In genomic region chr4:41513309-41513708, GRCm38 (mm10) we compare ENCODE assay signal across 22 mouse cellular contexts. TPM values are rescaled to one million over a fixed set of nuclear protein-coding genes. Genes with fewer than 3 reads are reported as not detected.
DNase-seq lines count a peak whose midpoint lies in the region; ATAC-seq lines count a peak whose summit lies in the region.
"Had no signal": no experiment of that assay in that cellular context is flagged by ENCODE, and none has a peak within 500 bp of the region (broad histone marks: within the 10 kb centered on the region; RNA-seq: fewer than 3 reads in every experiment).

No protein-coding gene starts in this region.

- peaks cover 13% of the 10 kb centered on the region; the same call in 1 of the 2 replicates for H3K4me1 ChIP-seq in hindbrain, embryonic 10.5 days (replicated peaks)
- peaks cover 3% of the 10 kb centered on the region; the same call in 1 of the 2 replicates for H3K4me1 ChIP-seq in hindbrain, embryonic 12.5 days
- H3K4me1 ChIP-seq in embryonic facial prominence, embryonic 12.5 days = peaks cover 7% of the 10 kb centered on the region
- H3K4me1 ChIP-seq in hindbrain, embryonic 14.5 days (replicated peaks; ENCODE audit: control insufficient read depth, insufficient read depth, low read length) = 0 out of 2 replicates have a peak, but pooled peaks cover 11% of the 10 kb centered on the region
- H3K4me1 ChIP-seq in midbrain, embryonic 16.5 days (ENCODE audit: control insufficient read depth, insufficient read depth, low read length) = peaks cover 10% of the 10 kb centered on the region
- H3K4me1 ChIP-seq: liver, embryonic 13.5 days had no signal

- peaks cover 33% of the 10 kb centered on the region for H3K27me3 ChIP-seq in hindbrain, embryonic 10.5 days (ENCODE audit: insufficient read depth, poor library complexity, severe bottlenecking)
- peaks cover 11% of the 10 kb centered on the region; the same call in 1 of the 2 replicates for H3K27me3 ChIP-seq in hindbrain, embryonic 12.5 days
- peaks cover 2% of the 10 kb centered on the region; the same call in 1 of the 2 replicates for H3K27me3 ChIP-seq in embryonic facial prominence, embryonic 12.5 days
- H3K27me3 ChIP-seq in hindbrain, embryonic 14.5 days (ENCODE audit: control insufficient read depth, insufficient read depth, low read length) = no peaks in the 10 kb centered on the region
- no peaks in the 10 kb centered on the region for H3K27me3 ChIP-seq in midbrain, embryonic 16.5 days (ENCODE audit: control insufficient read depth, insufficient read depth, low read depth, low read length)

- no peak overlapping the region for H3K4me2 ChIP-seq in hindbrain, embryonic 12.5 days (replicated peaks)
- peak overlapping the region; percentile 9; the same call in 1 of the 2 replicates for H3K4me2 ChIP-seq in embryonic facial prominence, embryonic 12.5 days (replicated peaks)
- H3K4me2 ChIP-seq in hindbrain, embryonic 14.5 days (replicated peaks) = no peak overlapping the region
- H3K4me2 ChIP-seq in midbrain, embryonic 16.5 days (ENCODE audit: low read length) = peak overlapping the region; percentile 19; the same call in 1 of the 2 replicates
- H3K4me2 ChIP-seq: liver, embryonic 13.5 days; midbrain, embryonic 12.5 days had no signal

- peaks cover 6% of the 10 kb centered on the region; the same call in 1 of the 2 replicates for H3K36me3 ChIP-seq in hindbrain, embryonic 10.5 days
- H3K36me3 ChIP-seq in hindbrain, embryonic 12.5 days = peaks cover 4% of the 10 kb centered on the region; the same call in 1 of the 2 replicates
- no peaks in the 10 kb centered on the region for H3K36me3 ChIP-seq in embryonic facial prominence, embryonic 12.5 days
- H3K36me3 ChIP-seq in hindbrain, embryonic 14.5 days (replicated peaks; ENCODE audit: control insufficient read depth, insufficient read depth) = peaks cover under 1% of the 10 kb centered on the region; the same call in 1 of the 2 replicates
- no peaks in the 10 kb centered on the region; the same call in 1 of the 2 replicates for H3K36me3 ChIP-seq in midbrain, embryonic 16.5 days (ENCODE audit: control insufficient read depth, insufficient read depth, low read length)
- H3K36me3 ChIP-seq: liver, embryonic 13.5 days; midbrain, embryonic 12.5 days had no signal

- WGBS in hindbrain, embryonic 10.5 days = 47% methylated on average over 4 of the region's 4 CpGs
- 41% methylated on average over 4 of the region's 4 CpGs for WGBS in hindbrain, embryonic 12.5 days
- 20% methylated on average over 4 of the region's 4 CpGs for WGBS in embryonic facial prominence, embryonic 12.5 days
- 29% methylated on average over 4 of the region's 4 CpGs for whole genome bisulfite sequencing in hindbrain, embryonic 14.5 days
- 16% methylated on average over 4 of the region's 4 CpGs for WGBS in midbrain, embryonic 16.5 days

- H3K9me3 ChIP-seq in hindbrain, embryonic 10.5 days = no peaks in the 10 kb centered on the region
- H3K9me3 ChIP-seq in hindbrain, embryonic 12.5 days (replicated peaks) = no peaks in the 10 kb centered on the region
- no peaks in the 10 kb centered on the region for H3K9me3 ChIP-seq in embryonic facial prominence, embryonic 12.5 days
- H3K9me3 ChIP-seq in hindbrain, embryonic 14.5 days (ENCODE audit: control insufficient read depth, low read length) = no peaks in the 10 kb centered on the region
- no peaks in the 10 kb centered on the region for H3K9me3 ChIP-seq in midbrain, embryonic 16.5 days (replicated peaks; ENCODE audit: control insufficient read depth, low read length, poor library complexity, severe bottlenecking)
- H3K9me3 ChIP-seq: liver, embryonic 13.5 days; midbrain, embryonic 12.5 days had no signal

- no peak overlapping the region for H3K4me3 ChIP-seq in hindbrain, embryonic 10.5 days
- no peak overlapping the region for H3K4me3 ChIP-seq in hindbrain, embryonic 12.5 days
- H3K4me3 ChIP-seq in embryonic facial prominence, embryonic 12.5 days = no peak overlapping the region
- no peak overlapping the region for H3K4me3 ChIP-seq in hindbrain, embryonic 14.5 days (replicated peaks; ENCODE audit: low read length)
- H3K4me3 ChIP-seq in midbrain, embryonic 16.5 days (ENCODE audit: low read depth, low read length) = no peak overlapping the region
- H3K4me3 ChIP-seq: left cerebral cortex, adult 2 months; liver, embryonic 13.5 days; midbrain, embryonic 12.5 days had no signal

- no peak overlapping the region for H3K9ac ChIP-seq in hindbrain, embryonic 12.5 days
- H3K9ac ChIP-seq in embryonic facial prominence, embryonic 12.5 days = no peak overlapping the region
- H3K9ac ChIP-seq in hindbrain, embryonic 14.5 days = no peak overlapping the region
- H3K9ac ChIP-seq in midbrain, embryonic 16.5 days (ENCODE audit: low read depth, low read length) = 0 out of 2 replicates have a peak overlapping the region, but pooled peaks have one; percentile 48
- H3K9ac ChIP-seq: liver, embryonic 13.5 days; midbrain, embryonic 12.5 days had no signal

- no peak for ATAC-seq in hindbrain, embryonic 12.5 days (ENCODE audit: low FRiP score)
- ATAC-seq in embryonic facial prominence, embryonic 12.5 days (ENCODE audit: insufficient number of reproducible peaks, insufficient read depth, low FRiP score, low TSS enrichment) = no peak
- ATAC-seq in hindbrain, embryonic 14.5 days (ENCODE audit: low FRiP score) = peak; percentile 46; the same call in 1 of the 2 replicates
- no peak for ATAC-seq in midbrain, embryonic 16.5 days

- 0 out of 2 replicates have a peak overlapping the region, but pooled peaks have one; percentile 53 for H3K27ac ChIP-seq in hindbrain, embryonic 10.5 days
- H3K27ac ChIP-seq in hindbrain, embryonic 12.5 days = no peak overlapping the region; the same call in none of the 2 replicates
- peak overlapping the region; percentile 77; the same call in 1 of the 2 replicates for H3K27ac ChIP-seq in embryonic facial prominence, embryonic 12.5 days
- H3K27ac ChIP-seq in hindbrain, embryonic 14.5 days = no peak overlapping the region
- peak overlapping the region; percentile 52; the same call in 1 of the 2 replicates for H3K27ac ChIP-seq in midbrain, embryonic 16.5 days (ENCODE audit: low read length)
- H3K27ac ChIP-seq: left cerebral cortex, adult 2 months; liver, embryonic 13.5 days; midbrain, embryonic 12.5 days had no signal

- DNase-seq in hindbrain, embryonic 10.5 days (ENCODE audit: low spot score) = no peak
- no peak for DNase-seq in hindbrain, embryonic 14.5 days (ENCODE audit: low spot score)
- DNase-seq in heart, postnatal 4 days = no peak
- no peak for DNase-seq in lung, postnatal 14 days
- no peak for DNase-seq in heart, adult 11 months
- DNase-seq: adrenal gland, adult 8-10 months; B cell, adult 2 months; cerebellum, postnatal 36 days; kidney, adult 2 months; liver, embryonic 13.5 days; lung, postnatal 10 days; spleen, adult 18-20 months; thymus, postnatal 4 days had no signal

RNA-seq across cellular contexts. Expression of gene 1110017D15Rik, which starts 3.8 kb away (rescaled TPM):
- polyA plus RNA-seq in hindbrain, embryonic 10.5 days (2016; fragmentation: Nextera tagmentation; extraction: Ambion mirVana) = 8.1 and 14.7 TPM in 2 replicates
- polyA plus RNA-seq in hindbrain, embryonic 12.5 days (2016; fragmentation: Nextera tagmentation; extraction: Ambion mirVana) = 11.3 and 12.9 TPM in 2 replicates
- 2.8 and 3.7 TPM in 2 replicates for polyA plus RNA-seq in embryonic facial prominence, embryonic 12.5 days (2016; fragmentation: Nextera tagmentation; extraction: Ambion mirVana)
- polyA plus RNA-seq in hindbrain, embryonic 14.5 days (2014; fragmentation: Nextera tagmentation; extraction: Ambion mirVana) = 19.5 and 24.2 TPM in 2 replicates
- 15.1 and 18.5 TPM in 2 replicates for polyA plus RNA-seq in midbrain, embryonic 16.5 days (2015; fragmentation: Nextera tagmentation; extraction: Ambion mirVana)
- total RNA-seq in heart, postnatal 4 days (2021) = not detected
- total RNA-seq: ES-E14; gastrocnemius, adult 8-10 months; heart, postnatal 25 days; neutrophil, adult 5-6 weeks had no signal
- polyA plus RNA-seq: liver, embryonic 13.5 days had no signal

RNA-seq across cellular contexts. Expression of gene AI464131, which starts 10.4 kb away (rescaled TPM):
- polyA plus RNA-seq in hindbrain, embryonic 10.5 days (2016; fragmentation: Nextera tagmentation; extraction: Ambion mirVana) = 7.4 and 9.1 TPM in 2 replicates
- 10.1 and 11.9 TPM in 2 replicates for polyA plus RNA-seq in hindbrain, embryonic 12.5 days (2016; fragmentation: Nextera tagmentation; extraction: Ambion mirVana)
- 8.5 and 9.5 TPM in 2 replicates for polyA plus RNA-seq in embryonic facial prominence, embryonic 12.5 days (2016; fragmentation: Nextera tagmentation; extraction: Ambion mirVana)
- polyA plus RNA-seq in hindbrain, embryonic 14.5 days (2014; fragmentation: Nextera tagmentation; extraction: Ambion mirVana) = 10.3 and 12.4 TPM in 2 replicates
- 7.4 and 11.6 TPM in 2 replicates for polyA plus RNA-seq in midbrain, embryonic 16.5 days (2015; fragmentation: Nextera tagmentation; extraction: Ambion mirVana)
- 10 to 100 TPM in 1 of 2 experiments, 1 to 10 TPM in 1; 9.2 to 10.7 TPM for total RNA-seq in heart, postnatal 4 days (2021)
- total RNA-seq: neutrophil, adult 5-6 weeks had no signal

RNA-seq across cellular contexts. Expression of gene Nudt2, which starts 48.4 kb away (rescaled TPM):
- polyA plus RNA-seq in hindbrain, embryonic 10.5 days (2016; fragmentation: Nextera tagmentation; extraction: Ambion mirVana) = 57.6 and 73.0 TPM in 2 replicates
- polyA plus RNA-seq in hindbrain, embryonic 12.5 days (2016; fragmentation: Nextera tagmentation; extraction: Ambion mirVana) = 56.9 and 59.5 TPM in 2 replicates
- 53.4 and 53.5 TPM in 2 replicates for polyA plus RNA-seq in embryonic facial prominence, embryonic 12.5 days (2016; fragmentation: Nextera tagmentation; extraction: Ambion mirVana)
- polyA plus RNA-seq in hindbrain, embryonic 14.5 days (2014; fragmentation: Nextera tagmentation; extraction: Ambion mirVana) = 72.5 and 82.6 TPM in 2 replicates
- 70.6 and 80.8 TPM in 2 replicates for polyA plus RNA-seq in midbrain, embryonic 16.5 days (2015; fragmentation: Nextera tagmentation; extraction: Ambion mirVana)
- total RNA-seq in heart, postnatal 4 days (2021) = 10 to 100 TPM; 26.9 to 27.0 TPM

RNA-seq across cellular contexts. Expression of gene Kif24, which starts 48.6 kb away (rescaled TPM):
- polyA plus RNA-seq in hindbrain, embryonic 10.5 days (2016; fragmentation: Nextera tagmentation; extraction: Ambion mirVana) = 13.7 and 14.6 TPM in 2 replicates
- polyA plus RNA-seq in hindbrain, embryonic 12.5 days (2016; fragmentation: Nextera tagmentation; extraction: Ambion mirVana) = 9.5 and 9.6 TPM in 2 replicates
- polyA plus RNA-seq in embryonic facial prominence, embryonic 12.5 days (2016; fragmentation: Nextera tagmentation; extraction: Ambion mirVana) = 10.9 and 11.7 TPM in 2 replicates
- 2.3 and 3.4 TPM in 2 replicates for polyA plus RNA-seq in hindbrain, embryonic 14.5 days (2014; fragmentation: Nextera tagmentation; extraction: Ambion mirVana)
- 2.5 and 3.0 TPM in 2 replicates for polyA plus RNA-seq in midbrain, embryonic 16.5 days (2015; fragmentation: Nextera tagmentation; extraction: Ambion mirVana)
- 1 to 10 TPM; 4.4 to 4.6 TPM for total RNA-seq in heart, postnatal 4 days (2021)

RNA-seq across cellular contexts. Expression of gene Fam219a, which starts 56.0 kb away (rescaled TPM):
- 6.2 and 8.3 TPM in 2 replicates for polyA plus RNA-seq in hindbrain, embryonic 10.5 days (2016; fragmentation: Nextera tagmentation; extraction: Ambion mirVana)
- polyA plus RNA-seq in hindbrain, embryonic 12.5 days (2016; fragmentation: Nextera tagmentation; extraction: Ambion mirVana) = 12.5 and 15.3 TPM in 2 replicates
- polyA plus RNA-seq in embryonic facial prominence, embryonic 12.5 days (2016; fragmentation: Nextera tagmentation; extraction: Ambion mirVana) = 4.1 and 5.3 TPM in 2 replicates
- polyA plus RNA-seq in hindbrain, embryonic 14.5 days (2014; fragmentation: Nextera tagmentation; extraction: Ambion mirVana) = 20.0 and 23.5 TPM in 2 replicates
- polyA plus RNA-seq in midbrain, embryonic 16.5 days (2015; fragmentation: Nextera tagmentation; extraction: Ambion mirVana) = 16.4 and 21.7 TPM in 2 replicates
- 10 to 100 TPM; 15.3 to 15.5 TPM for total RNA-seq in heart, postnatal 4 days (2021)

Comparison
In these comparisons a context has a peak if more than half of its experiments do, and no peak if none do; other contexts are left out.
1. H3K27ac ChIP-seq: peak in hindbrain, embryonic 10.5 days (single experiment), embryonic facial prominence, embryonic 12.5 days (single experiment) and midbrain, embryonic 16.5 days (single experiment); none in hindbrain, embryonic 12.5 days (single experiment) and hindbrain, embryonic 14.5 days (single experiment).
2. H3K4me2 ChIP-seq: peak in embryonic facial prominence, embryonic 12.5 days (single experiment) and midbrain, embryonic 16.5 days (single experiment); none in hindbrain, embryonic 12.5 days (single experiment) and hindbrain, embryonic 14.5 days (single experiment).